Mouse (Mus musculus) left cerebral cortex, postnatal 25 days (tissue): Measurements from ENCODE around the gene Stradb. TPM values are rescaled to one million over a fixed set of nuclear protein-coding genes. Genes with fewer than 3 reads are reported as not detected.

Experiments
- DNase-seq, 2 experiments: peaks; one replicate each; pipeline ENCODE4 v3.0.0; 2022; ENCODE audit warnings: low spot score in 2 of 2, mixed read lengths in 1 of 2
- intact Hi-C: fragments of 180-260 bp; cut with DNase I; formaldehyde crosslinking; loops from one replicate; pipeline ENCODE4 v1.15.1; 2025
- total RNA-seq, 2 experiments: library from RNA; stranded (reverse); gene quantifications; 2 replicates each; pipeline ENCODE4 v1.2.3; 2021

Gene Stradb
- 10 to 100 TPM; 70.7 to 74.8 TPM for total RNA-seq

DNA sequence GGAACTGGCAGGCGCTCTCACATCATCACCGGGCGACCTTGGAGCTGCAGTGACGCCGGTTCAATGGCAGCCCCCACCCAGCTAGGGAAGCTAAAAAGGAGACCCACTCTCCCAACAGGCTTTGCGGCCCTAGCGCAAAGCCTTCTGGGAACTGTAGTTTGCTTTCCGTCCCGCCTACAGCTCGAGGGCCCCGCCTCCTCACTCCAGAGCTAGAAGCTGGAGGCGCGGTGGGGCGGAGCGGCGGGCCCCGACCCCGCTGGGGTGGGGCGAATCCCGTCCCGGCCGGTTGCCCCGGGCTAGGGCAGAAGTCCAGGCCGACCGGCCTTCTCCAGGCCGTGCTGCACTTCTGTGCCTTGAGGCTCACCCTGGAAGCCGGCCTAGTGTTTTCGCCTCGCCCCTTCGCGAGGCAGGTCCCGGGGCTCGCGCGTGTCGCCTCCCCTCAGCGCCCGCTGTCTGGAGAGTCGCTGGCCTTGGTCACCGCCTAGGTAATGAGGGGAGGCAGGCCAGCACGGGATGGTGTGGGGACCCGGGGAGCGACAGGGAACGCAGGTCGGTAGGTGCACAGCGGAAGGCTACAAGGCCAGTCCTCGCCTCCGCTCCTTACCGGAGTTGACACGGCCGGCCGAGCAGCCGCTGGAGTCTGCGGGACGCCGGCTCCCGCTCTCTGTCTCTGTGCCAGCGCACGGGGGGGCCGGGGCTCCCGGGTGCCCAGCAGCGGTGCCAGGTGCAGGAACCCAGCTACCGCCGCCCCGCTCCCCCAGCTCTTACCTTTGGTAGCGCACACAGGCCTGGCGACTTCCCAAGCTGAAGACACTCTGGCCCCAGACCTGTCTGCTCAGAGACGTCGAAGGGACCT lies at the start of gene Stradb, which contains the start of gene Trak2:
TSS of gene Stradb (plus strand) at position 157 of the 856 bp plus-strand sequence.
TSS of gene Trak2 (minus strand) at position 65 of the 856 bp plus-strand sequence.
- intact Hi-C loops, result loop anchor here (1.0 kb wide), 1 partner anchor 147 kb away; the partner anchor contains the start of gene Tmem237
- peak; percentile 96 to 98 for DNase-seq

- intact Hi-C loops, result no loop called here
- DNase-seq, result no peak
Measured at GRCm38 (mm10) chr1:58926664-58927063, 46.7 kb upstream of the Stradb start.

GRCm38 (mm10) chr1:58936746-58937605 lies 36.3 kb upstream of the Stradb start:
- peak in 1 of 2 experiments; percentile 44 for DNase-seq
- intact Hi-C loops, result no loop called here

- DNase-seq, result no peak
Measured at GRCm38 (mm10) chr1:58937606-58938099, 35.7 kb upstream of the Stradb start.

GRCm38 (mm10) chr1:58945523-58945922 lies 27.8 kb upstream of the Stradb start:
- DNase-seq, result no peak
- intact Hi-C loops, result no loop called here

More at GRCm38 (mm10) chr1:58937606-58938099, 35.7 kb upstream of the Stradb start:
- intact Hi-C loops, result no loop called here

- no peak for DNase-seq
- intact Hi-C loops, result no loop called here
Measured at GRCm38 (mm10) chr1:58945960-58946670, 27.2 kb upstream of the Stradb start.

- no peak for DNase-seq
- intact Hi-C loops, result no loop called here
Measured at GRCm38 (mm10) chr1:58946718-58947117, 26.6 kb upstream of the Stradb start.

DNA sequence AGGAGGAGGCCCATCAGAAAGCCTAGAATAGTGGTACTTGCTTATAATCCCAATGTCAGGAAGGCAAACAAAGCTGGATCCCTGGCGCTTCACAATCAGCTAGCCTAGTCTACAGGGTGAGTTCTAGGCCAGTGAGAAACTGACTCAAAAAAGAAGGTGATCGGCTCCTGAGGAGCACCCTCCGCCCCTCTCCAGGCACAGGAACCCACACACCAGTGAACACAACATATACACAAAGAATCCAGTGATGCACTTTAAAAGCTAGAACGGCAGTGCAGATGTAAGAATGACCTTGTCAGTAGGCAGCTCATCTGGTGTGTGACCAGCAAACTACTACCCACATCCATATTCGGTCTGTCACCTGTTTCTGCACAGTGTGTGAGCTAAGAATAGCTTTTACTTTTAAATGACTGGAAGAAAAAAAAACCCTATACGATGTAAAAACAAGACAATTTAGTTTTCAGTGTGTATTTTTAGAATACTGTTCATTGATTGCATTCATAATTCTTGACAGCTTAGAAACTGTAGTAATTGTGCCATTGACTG lies 23.7 kb upstream of the Stradb start:
- no peak for DNase-seq
- intact Hi-C loops, result no loop called here

DNA sequence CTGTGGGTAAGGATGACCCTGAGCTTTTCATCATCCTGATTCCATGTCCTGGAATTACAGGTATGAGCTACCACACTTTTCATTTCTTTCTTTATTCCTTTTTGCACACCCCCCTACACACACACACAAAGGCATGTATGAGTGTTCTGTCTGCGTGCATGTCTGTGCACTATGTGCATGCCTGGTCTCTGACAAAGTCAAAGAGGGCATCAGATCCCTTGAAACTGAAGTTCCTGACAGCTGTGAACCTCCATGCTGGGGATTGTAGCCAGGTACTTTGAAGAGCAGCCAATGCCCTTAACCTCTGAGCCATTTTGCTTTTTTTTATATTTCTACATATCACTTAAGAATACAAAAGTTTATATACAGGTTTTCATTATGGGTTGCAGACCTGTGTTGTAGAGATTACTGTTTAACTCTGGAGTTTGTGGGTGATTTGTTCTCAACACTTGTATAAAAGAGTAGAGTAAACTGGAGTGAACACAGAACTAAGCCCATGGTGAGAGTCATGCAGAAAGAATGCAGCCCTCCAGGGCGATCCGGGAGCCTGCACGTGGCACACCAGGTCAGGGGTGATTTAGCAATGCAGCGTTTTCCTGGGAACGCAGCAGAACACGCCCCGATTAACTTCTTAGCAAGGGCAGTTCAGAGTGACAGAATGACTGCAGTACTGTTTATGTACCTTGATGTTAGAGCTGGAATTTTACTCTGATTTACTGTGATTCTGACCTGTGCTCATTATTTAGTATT lies 22.2 kb upstream of the Stradb start:
- no peak for DNase-seq
- intact Hi-C loops, result no loop called here

- DNase-seq, result no peak
- intact Hi-C loops, result no loop called here
Measured at GRCm38 (mm10) chr1:58951841-58952240, 21.5 kb upstream of the Stradb start.

GRCm38 (mm10) chr1:58952526-58952925 lies 20.8 kb upstream of the Stradb start:
- intact Hi-C loops, result no loop called here
- DNase-seq, result no peak

GRCm38 (mm10) chr1:58952997-58953396 lies 20.3 kb upstream of the Stradb start:
- intact Hi-C loops, result no loop called here

DNA sequence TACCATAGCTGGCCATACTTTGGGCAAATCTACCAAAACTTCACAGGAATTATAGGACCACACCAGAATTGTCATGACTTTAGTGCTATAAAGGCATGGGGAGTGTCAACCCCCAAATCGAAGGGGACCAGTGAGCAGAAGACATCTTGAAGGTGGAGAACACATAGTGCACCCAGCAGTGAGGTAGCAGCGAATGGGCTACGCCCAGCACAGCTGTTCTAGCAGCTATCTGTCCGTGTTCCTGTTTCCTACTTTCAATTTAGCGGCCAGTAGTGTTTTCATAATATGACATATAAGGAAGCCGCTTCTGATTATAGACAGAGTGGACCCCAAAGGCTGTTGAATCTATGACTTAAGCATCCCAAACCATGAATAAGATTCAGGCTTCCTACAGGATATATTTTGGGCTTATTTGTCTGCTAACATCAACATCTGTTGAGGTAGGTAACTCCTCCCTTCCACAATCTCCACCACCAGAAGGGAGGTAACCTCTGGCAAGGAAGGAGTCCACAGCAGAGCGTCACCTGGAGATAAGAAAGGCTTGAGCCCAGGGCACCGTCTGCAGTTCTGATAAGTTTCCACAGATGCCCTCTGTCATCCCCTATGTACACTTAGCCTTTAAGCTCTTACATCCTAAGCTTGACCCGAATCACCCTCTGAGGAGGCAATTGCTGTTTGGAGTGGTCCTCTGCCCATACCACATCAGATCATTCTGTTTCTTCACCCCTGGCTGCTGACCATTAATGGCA lies 19.5 kb upstream of the Stradb start:
- intact Hi-C loops, result no loop called here
- DNase-seq, result no peak

More at GRCm38 (mm10) chr1:58952997-58953396, 20.3 kb upstream of the Stradb start:
- no peak for DNase-seq

- no peak for DNase-seq
- intact Hi-C loops, result no loop called here
Measured at GRCm38 (mm10) chr1:58954578-58955410, 18.5 kb upstream of the Stradb start.

DNA sequence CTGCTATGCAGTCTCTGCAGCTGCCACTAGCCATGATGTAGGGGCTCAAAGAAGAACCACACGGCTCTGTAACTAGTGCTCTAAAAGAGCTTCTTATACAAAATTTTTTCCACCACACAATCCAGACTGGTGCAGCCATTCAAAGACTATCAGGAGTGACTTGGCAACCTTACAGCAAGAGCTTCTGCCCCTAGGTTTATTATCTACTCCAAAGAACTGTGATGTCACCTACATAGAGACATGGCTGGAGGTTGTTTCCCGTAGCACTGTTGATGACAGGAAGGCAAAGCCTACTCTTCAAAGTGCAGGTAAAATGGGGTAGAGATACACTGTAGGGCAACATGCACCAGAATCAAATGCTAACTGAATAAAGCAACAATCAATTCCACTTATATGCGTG lies 17.6 kb upstream of the Stradb start:
- no peak for DNase-seq
- intact Hi-C loops, result no loop called here

GRCm38 (mm10) chr1:58956229-58956628 lies 17.1 kb upstream of the Stradb start:
- intact Hi-C loops, result no loop called here
- no peak for DNase-seq

- no peak for DNase-seq
- intact Hi-C loops, result no loop called here
Measured at GRCm38 (mm10) chr1:58957931-58958330, 15.4 kb upstream of the Stradb start.
